Mouse (Mus musculus) E14TG2a.4 (cell line): ENCODE measurements at regions not wholly inside any gene's neighbourhood (a gene's known extent, or its start where the extent isn't known, plus 50 kb on each side); places are given as distances from the start of the nearest gene placed in this dataset.

Source experiments
- CTCF ChIP-seq: conservative IDR thresholded peaks from 2 replicates; pipeline ENCODE4 v1.5.1; 2014; ENCODE audit warnings: low read length
- NANOG ChIP-seq: IDR thresholded peaks from 2 replicates; pipeline ENCODE4 v1.6.1; 2014; ENCODE audit warnings: borderline replicate concordance, low read length, mixed read lengths

GRCm38 (mm10) chr7:133470620-133470958 lies 131.4 kb downstream of the Tex36 start:
- no peak for TF ChIP-seq CTCF
- TF ChIP-seq NANOG: no peak
